Mouse (Mus musculus) midbrain, postnatal 0 days (tissue): Measurements from ENCODE around the gene Hid1. TPM values are rescaled to one million over a fixed set of nuclear protein-coding genes. Genes with fewer than 3 reads are reported as not detected.

ENCODE experiments used
- ATAC-seq: fragments of 200-750 bp; cut with Nextera tagmentation; 2 replicates; pipeline ENCODE4 v1.8.0; 2017; ENCODE audit warnings: moderate number of reproducible peaks, mild to moderate bottlenecking, moderate TSS enrichment, moderate library complexity; ENCODE audit not compliant: low FRiP score
- DNase-seq: peaks from one replicate; pipeline ENCODE4 v3.0.0-alpha.2; 2015; ENCODE audit warnings: low spot score
- H3K27ac ChIP-seq: fragments of 300-500 bp; sonication (generic); 2 replicates; pipeline ENCODE4 v1.5.1; 2014; ENCODE audit warnings: low read depth, mild to moderate bottlenecking, low read length, mixed read lengths
- H3K27me3 ChIP-seq: fragments of 300-500 bp; sonication (generic); 2 replicates; pipeline ENCODE4 v1.6.1; 2014; ENCODE audit warnings: low read length, control low read depth, mixed read lengths; ENCODE audit not compliant: insufficient read depth
- H3K36me3 ChIP-seq: fragments of 300-500 bp; sonication (generic); 2 replicates; pipeline ENCODE4 v1.6.1; 2014; ENCODE audit warnings: low read length, control low read depth, mixed read lengths; ENCODE audit not compliant: insufficient read depth
- H3K4me1 ChIP-seq: fragments of 300-500 bp; sonication (generic); 2 replicates; pipeline ENCODE4 v1.6.1; 2014; ENCODE audit warnings: mild to moderate bottlenecking, control low read depth, antibody characterized with exemption, low read length, mixed read lengths; ENCODE audit not compliant: insufficient read depth
- H3K4me2 ChIP-seq: fragments of 300-500 bp; sonication (generic); 2 replicates; pipeline ENCODE4 v1.6.1; 2014; ENCODE audit warnings: low read depth, mild to moderate bottlenecking, low read length, mixed read lengths; ENCODE audit not compliant: poor library complexity, severe bottlenecking
- H3K4me3 ChIP-seq: fragments of 300-500 bp; sonication (generic); 2 replicates; pipeline ENCODE4 v1.5.1; 2014; ENCODE audit warnings: low read depth, mild to moderate bottlenecking, low read length, moderate library complexity
- H3K9ac ChIP-seq: fragments of 300-500 bp; sonication (generic); replicated peaks from 2 replicates; pipeline ENCODE4 v1.6.1; 2014; ENCODE audit warnings: mild to moderate bottlenecking, low read length, moderate library complexity, mixed read lengths; ENCODE audit not compliant: poor library complexity, severe bottlenecking
- H3K9me3 ChIP-seq: fragments of 300-500 bp; sonication (generic); 2 replicates; pipeline ENCODE4 v1.6.1; 2016; ENCODE audit warnings: low read length, control low read depth
- CTCF ChIP-seq: IDR thresholded peaks from 2 replicates; pipeline ENCODE4 v1.5.1; 2016; ENCODE audit warnings: antibody characterized with exemption, mild to moderate bottlenecking
- WGBS: fragments of 180-500 bp; shearing (Covaris S2); extraction: QIAGEN DNeasy Blood & Tissue Kit; methylation state at CpG from one replicate; pipeline ENCODE4 v1.1.7; 2014; 5-methylcytosine and 5-hydroxymethylcytosine counted together
- polyA plus RNA-seq: library from polyadenylated mRNA; unstranded; fragments of >200 nt; fragmentation: Nextera tagmentation; extraction: Ambion mirVana; gene quantifications from 2 replicates; pipeline ENCODE4 v1.2.1, GENCODE M21; 2015
- total RNA-seq: library from RNA; depleted of rRNA; stranded (reverse); fragments of >200 nt; gene quantifications from 2 replicates; pipeline ENCODE4 v1.2.3, GENCODE M21; 2014

Gene Hid1
- total and polyA plus RNA-seq, 2 experiments from 2014 or later: 65.6 to 106 TPM

- H3K27ac ChIP-seq: no peak overlapping the region
- H3K4me2 ChIP-seq: 0 out of 2 replicates have a peak overlapping the region, but pooled peaks have one; percentile 2
- H3K27me3 ChIP-seq: peaks cover 86% of the 10 kb centered on the region
- ATAC-seq (no peak), DNase-seq (peak; percentile 11)
- no peak overlapping the region for H3K9ac ChIP-seq
- H3K4me1 ChIP-seq: no peaks in the 10 kb centered on the region
- 3% methylated on average over 63 of the region's 63 CpGs for WGBS
- no peaks in the 10 kb centered on the region for H3K36me3 ChIP-seq
- 0 out of 2 replicates have a peak overlapping the region, but pooled peaks have one; percentile 9 for H3K4me3 ChIP-seq
- no peak for TF ChIP-seq CTCF
- H3K9me3 ChIP-seq: no peaks in the 10 kb centered on the region
Observed at GRCm38 (mm10) chr11:115318245-115319027, 49.1 kb downstream of the Hid1 start.

DNA sequence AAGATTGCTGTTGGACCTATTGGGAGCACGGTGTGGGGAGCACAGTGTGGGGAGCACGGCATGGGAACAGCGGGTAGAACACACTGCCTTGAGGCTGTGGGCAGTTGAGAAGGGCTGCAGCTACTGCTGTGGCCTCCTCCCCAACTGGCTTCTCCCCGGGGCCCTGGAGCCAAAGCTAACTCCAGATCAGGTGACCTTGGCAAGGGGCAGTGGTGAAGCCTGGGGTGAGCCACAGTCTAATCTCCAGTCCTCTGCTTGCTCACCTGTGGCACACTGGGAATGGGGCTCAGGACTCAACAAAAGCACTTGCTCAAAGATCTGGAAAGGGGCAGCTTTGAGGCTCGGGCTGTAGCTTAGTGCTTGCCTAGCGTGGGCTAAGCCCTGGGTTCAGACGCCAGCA lies 50.4 kb downstream of the Hid1 start:
- Histone ChIP-seq H3K4me2 (no peak overlapping the region), H3K4me1 (no peaks in the 10 kb centered on the region), H3K9me3 (no peaks in the 10 kb centered on the region), H3K9ac (no peak overlapping the region), H3K36me3 (no peaks in the 10 kb centered on the region), H3K27me3 (peaks cover 76% of the 10 kb centered on the region), H3K4me3 (no peak overlapping the region), H3K27ac (no peak overlapping the region)
- DNase-seq (no peak), ATAC-seq (no peak)
- TF ChIP-seq CTCF: no peak
- 57% methylated on average over 7 of the region's 7 CpGs for WGBS

GRCm38 (mm10) chr11:115314249-115314648 lies 53.3 kb downstream of the Hid1 start:
- Histone ChIP-seq H3K9me3 (no peaks in the 10 kb centered on the region), H3K27me3 (peaks cover 49% of the 10 kb centered on the region), H3K27ac (no peak overlapping the region), H3K9ac (no peak overlapping the region), H3K4me3 (no peak overlapping the region), H3K4me2 (no peak overlapping the region), H3K4me1 (no peaks in the 10 kb centered on the region), H3K36me3 (no peaks in the 10 kb centered on the region)
- peak; percentile 44 for TF ChIP-seq CTCF
- ATAC-seq (no peak), DNase-seq (peak; percentile 14)
- WGBS: 26% methylated on average over 2 of the region's 2 CpGs

DNA sequence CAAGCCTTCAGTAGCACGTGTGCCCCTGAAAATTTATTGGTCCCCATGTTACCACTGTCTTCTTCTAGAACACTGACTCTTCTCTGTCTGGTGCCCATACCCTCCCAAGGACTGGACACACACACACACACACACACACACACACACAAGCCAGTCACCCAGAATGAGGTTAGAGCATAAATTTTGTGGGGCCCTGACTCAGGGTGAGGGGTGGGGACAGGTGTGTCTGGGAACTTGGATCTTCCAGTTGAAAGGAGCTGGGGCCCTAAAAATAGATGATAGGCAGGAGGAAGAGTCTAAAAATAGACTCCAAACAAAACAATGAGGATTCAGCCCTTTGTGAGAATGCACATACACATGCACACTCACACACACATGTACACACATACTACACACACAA lies 58.8 kb downstream of the Hid1 start:
- H3K9ac ChIP-seq: no peak overlapping the region
- no peak overlapping the region for H3K27ac ChIP-seq
- no peaks in the 10 kb centered on the region for H3K9me3 ChIP-seq
- no peaks in the 10 kb centered on the region for H3K4me1 ChIP-seq
- no peak overlapping the region for H3K4me2 ChIP-seq
- no peak for TF ChIP-seq CTCF
- ATAC-seq (no peak), DNase-seq (no peak)
- WGBS: 74% methylated on average over 1 of the region's 1 CpGs
- H3K27me3 ChIP-seq: 0 out of 2 replicates have a peak, but pooled peaks cover 4% of the 10 kb centered on the region
- H3K4me3 ChIP-seq: no peak overlapping the region
- no peaks in the 10 kb centered on the region for H3K36me3 ChIP-seq

DNA sequence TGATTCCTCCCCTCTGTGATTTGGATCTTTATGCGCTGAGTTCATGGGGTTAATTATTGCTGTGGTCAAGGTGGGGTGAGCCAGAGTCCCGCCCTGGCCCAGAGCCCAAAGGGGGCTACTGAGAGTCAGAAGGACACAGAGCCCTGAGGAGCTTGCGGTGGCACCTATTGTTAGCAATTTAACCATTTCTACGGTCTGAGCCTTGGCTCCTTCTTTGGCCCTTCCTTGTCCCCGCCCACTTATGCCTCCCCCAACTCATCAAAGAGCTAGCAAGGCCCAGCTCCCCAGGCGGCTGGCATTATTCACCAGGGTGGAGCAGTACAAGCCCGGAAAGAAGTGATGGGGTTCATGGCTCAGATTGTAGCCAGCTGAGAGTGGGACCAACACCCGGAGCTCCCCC lies 60.7 kb downstream of the Hid1 start, which contains the start of gene Otop2:
Gene Otop2, plus strand, starts transcription at position 301 of the 400 bp plus-strand sequence.
- Histone ChIP-seq H3K4me2 (no peak within 1 kb of the TSS), H3K4me3 (no peak within 1 kb of the TSS), H3K9me3 (no peaks in the 10 kb centered on the region), H3K27ac (no peak within 1 kb of the TSS), H3K36me3 (no peaks in the 10 kb centered on the region), H3K27me3 (no peaks in the 10 kb centered on the region), H3K9ac (no peak within 1 kb of the TSS), H3K4me1 (no peaks in the 10 kb centered on the region)
- DNase-seq (no peak), ATAC-seq (no peak)
- no peak for TF ChIP-seq CTCF
- WGBS: 13% methylated on average over 8 of the region's 8 CpGs

DNA sequence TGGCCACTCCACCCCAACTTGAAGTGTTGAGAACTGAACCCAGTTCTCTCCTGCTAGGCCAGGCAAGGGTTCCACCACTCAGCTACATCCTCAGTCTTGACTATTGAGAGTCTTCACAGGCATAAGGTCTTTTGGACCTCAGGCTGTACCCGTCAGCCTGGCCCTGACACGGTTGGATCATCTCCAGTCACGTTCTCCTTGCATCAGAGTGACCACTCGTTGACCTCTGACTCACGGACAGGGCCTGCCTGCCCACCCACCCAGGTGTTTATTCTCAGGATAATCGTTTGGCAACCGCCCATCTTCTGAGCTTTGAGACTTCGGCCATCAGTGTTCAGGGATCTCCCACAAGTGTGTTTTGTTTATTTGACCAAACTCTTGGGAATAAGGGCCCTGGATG lies 64.4 kb downstream of the Hid1 start:
- WGBS: 82% methylated on average over 8 of the region's 8 CpGs
- Histone ChIP-seq H3K9ac (no peak overlapping the region), H3K4me2 (no peak overlapping the region), H3K27ac (no peak overlapping the region), H3K4me3 (no peak overlapping the region), H3K4me1 (no peaks in the 10 kb centered on the region), H3K27me3 (no peaks in the 10 kb centered on the region), H3K36me3 (no peaks in the 10 kb centered on the region), H3K9me3 (no peaks in the 10 kb centered on the region)
- no peak for DNase-seq
- ATAC-seq: no peak
- TF ChIP-seq CTCF: no peak
